Mouse (Mus musculus): ENCODE data around the gene Cdh13. TPM values are rescaled to one million over a fixed set of nuclear protein-coding genes. Genes with fewer than 3 reads are reported as not detected.

The Cdh13 gene
- total RNA-seq, 2 experiments from 2014 or later: 95.8 to 111 TPM

GRCm38 (mm10) chr8:118902402-118902801 is 618.9 kb downstream of the Cdh13 start:
- DNase-seq (ENCODE audit: low spot score): no peak

- no peak for DNase-seq (ENCODE audit: low spot score)
Observed at GRCm38 (mm10) chr8:118916513-118916912, 633.0 kb downstream of the Cdh13 start.

GRCm38 (mm10) chr8:118937412-118937811 is 653.9 kb downstream of the Cdh13 start:
- no peak for DNase-seq (ENCODE audit: low spot score)

GRCm38 (mm10) chr8:118938025-118938424 is 654.5 kb downstream of the Cdh13 start:
- no peak for DNase-seq (ENCODE audit: low spot score)

GRCm38 (mm10) chr8:118951766-118952741 is 668.5 kb downstream of the Cdh13 start:
- DNase-seq (ENCODE audit: low spot score): no peak

GRCm38 (mm10) chr8:118956109-118956508 is 672.6 kb downstream of the Cdh13 start:
- peak; percentile 7 for DNase-seq (ENCODE audit: low spot score)

- DNase-seq (ENCODE audit: low spot score): no peak
Observed at GRCm38 (mm10) chr8:118961877-118962545, 678.5 kb downstream of the Cdh13 start.

GRCm38 (mm10) chr8:118965101-118965840 is 681.7 kb downstream of the Cdh13 start:
- no peak for DNase-seq (ENCODE audit: low spot score)

GRCm38 (mm10) chr8:118968896-118969295 is 685.4 kb downstream of the Cdh13 start:
- no peak for DNase-seq (ENCODE audit: low spot score)

GRCm38 (mm10) chr8:118979800-118980199 is 696.3 kb downstream of the Cdh13 start:
- peak; percentile 9 for DNase-seq (ENCODE audit: low spot score)

GRCm38 (mm10) chr8:118983724-118984123 is 700.2 kb downstream of the Cdh13 start:
- no peak for DNase-seq (ENCODE audit: low spot score)

GRCm38 (mm10) chr8:118986796-118987195 is 703.3 kb downstream of the Cdh13 start:
- no peak for DNase-seq (ENCODE audit: low spot score)

GRCm38 (mm10) chr8:118995641-118996188 is 712.2 kb downstream of the Cdh13 start:
- DNase-seq (ENCODE audit: low spot score): no peak

GRCm38 (mm10) chr8:119000595-119000994 is 717.1 kb downstream of the Cdh13 start:
- no peak for DNase-seq (ENCODE audit: low spot score)

GRCm38 (mm10) chr8:119004821-119005220 is 721.3 kb downstream of the Cdh13 start:
- no peak for DNase-seq (ENCODE audit: low spot score)

GRCm38 (mm10) chr8:119018675-119019074 is 735.1 kb downstream of the Cdh13 start:
- DNase-seq (ENCODE audit: low spot score): no peak

GRCm38 (mm10) chr8:119020781-119021180 is 737.2 kb downstream of the Cdh13 start:
- peak; percentile 18 for DNase-seq (ENCODE audit: low spot score)

- DNase-seq (ENCODE audit: low spot score): no peak
Observed at GRCm38 (mm10) chr8:119021478-119021877, 737.9 kb downstream of the Cdh13 start.

- no peak for DNase-seq (ENCODE audit: low spot score)
Observed at GRCm38 (mm10) chr8:119022301-119022870, 738.9 kb downstream of the Cdh13 start.

- no peak for DNase-seq (ENCODE audit: low spot score)
Observed at GRCm38 (mm10) chr8:119033398-119033797, 749.9 kb downstream of the Cdh13 start.

- no peak for DNase-seq (ENCODE audit: low spot score)
Observed at GRCm38 (mm10) chr8:119034037-119034436, 750.5 kb downstream of the Cdh13 start.

All from gastrocnemius, adult 18-20 months (tissue).